Mouse (Mus musculus): ENCODE measurements around the gene Klc1. TPM values are rescaled to one million over a fixed set of nuclear protein-coding genes. Genes with fewer than 3 reads are reported as not detected.
"Not testable (repeated sequence)": the region's sequence is repeated elsewhere in the genome, so short reads cannot be mapped to it uniquely, and the experiment has no call there.

The Klc1 gene
- total RNA-seq (2021), result 100 to 1,000 TPM; 794 to 814 TPM
- long read RNA-seq, experiment 1, transcript Klc1-204 (16 exons, 2,268 nt), result minor isoform, 6 of 896 reads
- long read RNA-seq, experiment 1, transcript Klc1-202 (14 exons, 2,272 nt), result major isoform, 279 of 896 reads
- long read RNA-seq, experiment 1, transcript Klc1-201 (16 exons, 2,504 nt), result minor isoform, 16 of 896 reads
- long read RNA-seq, experiment 1, partial matches to known transcripts, result 81 of 896 reads
- long read RNA-seq, experiment 1, other reads (novel, unspliced or antisense), result 508 of 896 reads
- long read RNA-seq, experiment 2, transcript Klc1-201 (16 exons, 2,504 nt), result minor isoform, 7 of 722 reads
- long read RNA-seq, experiment 2, transcript Klc1-202 (14 exons, 2,272 nt), result major isoform, 242 of 722 reads
- long read RNA-seq, experiment 2, partial matches to known transcripts, result 73 of 722 reads
- long read RNA-seq, experiment 2, other reads (novel, unspliced or antisense), result 393 of 722 reads

DNA sequence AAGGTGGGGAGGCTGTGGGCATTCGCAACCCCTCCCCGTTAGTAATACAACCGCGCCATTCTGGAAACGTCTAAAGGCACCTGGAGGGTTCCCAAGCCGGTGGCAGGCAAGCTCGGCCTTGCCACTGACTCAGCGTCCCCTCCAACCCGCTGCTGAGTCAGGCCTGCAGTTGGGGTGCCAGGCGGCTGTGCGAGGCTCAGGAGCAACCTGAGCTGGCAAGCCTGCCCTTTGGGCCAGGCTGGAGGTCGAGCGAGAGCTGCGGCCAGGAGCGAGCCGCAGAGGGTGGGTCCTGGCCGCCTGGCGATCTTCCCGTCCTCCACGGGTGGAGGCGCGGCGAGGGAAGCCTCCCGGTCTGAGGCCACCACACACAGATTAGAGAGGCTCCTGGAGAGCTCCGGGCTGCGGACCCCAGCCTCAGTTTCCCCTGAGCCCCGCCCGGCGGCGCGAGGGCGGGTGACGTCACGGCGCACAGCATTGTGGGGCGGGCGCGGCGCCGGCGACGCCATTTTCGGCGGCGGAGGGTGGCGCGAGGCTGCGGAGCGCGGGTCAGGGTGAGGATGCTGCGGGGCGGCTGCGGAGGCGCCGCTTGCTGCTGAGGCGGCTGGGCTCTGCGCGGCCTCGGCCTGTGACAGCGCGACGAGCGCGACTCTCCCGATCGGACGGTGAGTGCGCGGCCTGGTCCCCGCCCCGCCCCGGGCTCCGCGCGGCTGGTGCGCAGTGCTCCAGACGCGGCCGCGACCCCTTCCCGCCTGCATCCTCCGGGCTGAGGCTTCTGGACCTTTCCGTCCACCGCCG, at the start of gene Klc1:
Klc1 (plus strand) TSS at position 469 of the 795 bp plus-strand sequence.
- DNase-seq (ENCODE audit: low spot score in 2 of 2), result peak; percentile 81 to 87

GRCm38 (mm10) chr12:111710091-111710490, 48.6 kb upstream of the Klc1 start:
- no peak for DNase-seq (ENCODE audit: low spot score in 2 of 2)

- DNase-seq (ENCODE audit: low spot score in 2 of 2), result no peak
Observed at GRCm38 (mm10) chr12:111712476-111712875, 46.2 kb upstream of the Klc1 start.

- DNase-seq (ENCODE audit: low spot score in 2 of 2), result peak; percentile 87 to 92
Observed at GRCm38 (mm10) chr12:111713004-111713651, 45.5 kb upstream of the Klc1 start, which contains the start of the genes Bag5 and Apopt1. Bag5 (minus strand) TSS chr12:111713257. Apopt1 (plus strand) TSS chr12:111713261.

- DNase-seq (ENCODE audit: low spot score in 2 of 2), result not testable (repeated sequence)
Observed at GRCm38 (mm10) chr12:111713880-111714279, 44.8 kb upstream of the Klc1 start.

- DNase-seq (ENCODE audit: low spot score in 2 of 2), result no peak
Observed at GRCm38 (mm10) chr12:111716505-111716904, 42.1 kb upstream of the Klc1 start.

DNA sequence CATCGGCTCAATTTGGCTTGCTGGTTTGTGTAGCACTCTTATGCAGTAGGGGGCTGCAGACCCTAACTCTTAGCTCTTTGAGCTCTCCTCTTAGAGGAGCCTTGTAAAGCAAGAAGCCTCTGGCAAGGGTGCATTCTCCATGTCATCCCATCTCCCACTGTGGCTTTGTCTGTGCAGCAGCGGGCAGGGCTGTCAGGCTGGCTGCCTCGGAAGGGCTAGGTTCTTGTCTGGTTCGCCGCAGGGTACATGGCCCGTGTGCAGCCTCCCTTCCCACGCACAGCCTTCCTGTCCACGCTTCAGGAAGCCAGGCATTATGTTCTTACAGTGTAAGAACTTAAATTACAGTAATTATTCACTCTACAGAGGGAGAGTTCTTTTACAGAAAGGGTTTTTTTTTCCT, 40.0 kb upstream of the Klc1 start:
- DNase-seq (ENCODE audit: low spot score in 2 of 2), result no peak

GRCm38 (mm10) chr12:111720222-111720621, 38.4 kb upstream of the Klc1 start:
- no peak for DNase-seq (ENCODE audit: low spot score in 2 of 2)

DNA sequence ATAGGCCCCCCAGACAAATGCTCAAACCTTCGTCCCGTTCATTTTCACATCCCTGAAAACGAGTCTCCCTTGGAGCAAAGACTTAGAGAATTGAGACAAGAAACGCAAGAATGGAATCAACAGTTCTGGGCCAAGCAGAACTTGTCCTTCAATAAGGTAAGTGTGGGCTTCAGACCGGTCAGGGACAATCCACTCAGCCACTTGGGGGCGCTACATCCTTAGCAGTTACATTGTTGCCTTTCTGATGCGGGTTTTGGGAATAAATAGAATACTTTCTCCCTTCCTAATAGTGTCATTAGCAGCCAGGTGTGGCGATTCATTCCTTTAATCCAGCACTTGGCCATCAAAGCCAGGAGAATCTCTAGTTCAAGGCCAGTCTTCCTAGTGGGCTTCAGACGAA, 36.0 kb upstream of the Klc1 start:
- DNase-seq (ENCODE audit: low spot score in 2 of 2), result peak in 1 of 2 experiments; percentile 74

DNA sequence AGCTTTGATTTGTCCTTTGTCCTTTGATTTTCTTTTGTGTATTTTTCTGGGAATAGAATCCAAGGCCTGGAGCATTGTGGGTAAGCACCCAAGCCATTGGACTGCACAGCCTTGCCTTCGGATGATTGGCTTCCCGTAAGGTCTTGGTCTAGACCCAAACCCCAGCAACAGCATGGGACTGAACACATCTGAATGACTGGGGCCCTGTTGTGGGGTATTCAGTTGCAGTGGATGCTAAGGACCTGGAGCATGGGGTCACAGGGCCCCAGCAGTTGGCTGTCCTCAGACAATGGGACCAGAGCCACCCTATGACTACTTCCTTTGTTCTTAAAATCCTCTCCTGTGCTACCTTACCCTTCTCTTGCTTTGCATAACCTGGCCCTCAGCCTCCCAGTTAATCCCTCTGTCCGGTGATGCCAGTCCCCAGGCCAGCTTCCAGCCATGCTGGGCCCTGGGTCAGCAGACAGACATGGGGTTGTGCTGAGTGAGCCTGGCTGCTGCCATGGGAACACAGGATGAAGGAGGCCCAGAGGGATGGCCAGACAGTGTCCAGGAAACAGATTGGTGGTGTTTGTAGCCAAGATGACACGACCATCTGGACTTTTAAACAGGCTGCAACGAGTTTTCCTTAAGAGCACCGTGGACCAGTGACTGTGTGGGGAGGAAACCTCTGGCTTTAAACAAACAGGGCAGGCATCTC, 33.9 kb upstream of the Klc1 start:
- DNase-seq (ENCODE audit: low spot score in 2 of 2), result no peak

- peak; percentile 25 to 48 for DNase-seq (ENCODE audit: low spot score in 2 of 2)
Observed at GRCm38 (mm10) chr12:111725338-111726121, 33.1 kb upstream of the Klc1 start.

DNA sequence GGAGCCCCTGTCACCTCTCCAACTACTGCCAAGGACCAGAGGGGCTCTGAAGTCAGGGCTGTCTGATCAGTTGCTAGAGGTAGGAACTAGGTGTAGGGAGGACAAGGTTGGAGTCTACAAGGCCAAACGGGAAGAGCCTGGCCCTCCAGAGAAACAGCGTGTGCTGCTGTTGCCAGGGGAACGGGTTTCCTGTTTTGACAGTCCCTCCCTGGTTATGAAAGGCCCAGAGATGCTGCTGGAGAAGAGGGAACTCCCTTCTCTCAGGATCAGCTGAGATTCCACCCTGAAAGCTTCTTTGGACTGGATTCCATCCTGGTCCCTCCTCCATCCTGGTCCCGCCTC, 32.6 kb upstream of the Klc1 start:
- DNase-seq (ENCODE audit: low spot score in 2 of 2), result peak; percentile 51 to 65

DNA sequence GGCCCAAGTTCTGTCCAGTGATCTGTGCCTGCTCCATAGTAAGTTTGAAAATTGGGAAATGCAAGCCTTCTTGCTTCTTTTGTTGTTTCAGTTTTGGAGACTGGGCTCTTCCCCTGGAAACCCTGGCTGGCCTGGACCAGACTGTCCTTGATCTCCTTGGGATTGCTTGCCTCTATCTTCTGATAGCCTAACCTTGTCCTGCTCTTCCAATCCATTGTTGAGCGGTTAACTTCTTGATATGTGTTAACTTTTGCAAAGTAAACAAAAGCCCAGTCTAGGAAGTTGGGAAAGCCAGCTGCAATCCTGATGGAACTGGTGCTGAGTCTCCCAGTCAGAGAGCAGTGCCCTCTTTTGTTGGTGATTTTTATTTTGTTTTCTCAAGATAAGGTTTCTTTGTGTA, 30.7 kb upstream of the Klc1 start:
- DNase-seq (ENCODE audit: low spot score in 2 of 2), result no peak

GRCm38 (mm10) chr12:111731822-111732807, 26.5 kb upstream of the Klc1 start:
- DNase-seq (ENCODE audit: low spot score in 2 of 2), result peak; percentile 88 to 91

DNA sequence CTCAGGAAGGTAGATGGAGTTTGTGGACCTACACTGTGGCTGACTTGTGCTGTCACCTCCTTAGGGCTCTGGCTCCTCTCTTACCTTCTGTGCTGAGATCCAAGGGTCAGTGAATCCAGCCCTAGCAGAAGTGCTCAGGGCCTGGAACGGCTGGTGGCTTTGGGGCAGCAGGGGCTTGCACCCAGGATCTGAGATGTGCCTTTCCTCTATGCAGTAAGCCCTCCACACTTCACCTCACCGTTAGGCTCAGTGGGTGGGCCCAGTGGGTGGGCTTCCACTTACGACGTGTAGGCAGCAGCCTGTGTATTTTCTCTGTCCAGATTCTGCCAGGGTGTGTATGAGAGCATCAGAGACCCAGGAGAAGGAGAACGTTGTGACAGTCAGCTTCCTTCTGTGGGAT, 25.7 kb upstream of the Klc1 start:
- DNase-seq (ENCODE audit: low spot score in 2 of 2), result no peak

GRCm38 (mm10) chr12:111734912-111735311, 23.7 kb upstream of the Klc1 start:
- no peak for DNase-seq (ENCODE audit: low spot score in 2 of 2)

DNA sequence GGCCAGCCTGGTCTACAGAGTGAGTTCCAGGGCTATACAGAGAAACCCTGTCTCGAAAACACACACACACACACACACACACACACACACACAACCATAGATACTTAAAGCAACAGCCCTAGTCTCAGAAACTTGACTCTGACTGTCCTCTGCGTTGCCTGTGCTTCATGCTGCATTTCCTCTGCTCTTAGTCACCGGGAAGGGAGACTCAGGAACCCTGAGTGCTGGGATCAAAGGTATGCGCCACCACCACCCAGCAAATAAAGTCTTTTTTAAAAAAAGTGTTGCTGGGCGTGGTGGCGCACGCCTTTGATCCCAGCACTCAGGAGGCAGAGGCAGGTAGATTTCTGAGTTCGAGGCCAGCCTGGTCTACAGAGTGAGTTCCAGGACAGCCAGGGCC, 22.0 kb upstream of the Klc1 start:
- DNase-seq (ENCODE audit: low spot score in 2 of 2), result not testable (repeated sequence)

GRCm38 (mm10) chr12:111737370-111737769, 21.3 kb upstream of the Klc1 start:
- no peak for DNase-seq (ENCODE audit: low spot score in 2 of 2)

GRCm38 (mm10) chr12:111738754-111739153, 19.9 kb upstream of the Klc1 start:
- peak in 1 of 2 experiments; percentile 73 for DNase-seq (ENCODE audit: low spot score in 2 of 2)
